ENCODE assay signal across 26 mouse cellular contexts in genomic region chr8:86852491-86852890, GRCm38 (mm10). TPM values are rescaled to one million over a fixed set of nuclear protein-coding genes. Genes with fewer than 3 reads are reported as not detected.
DNase-seq lines count a peak whose midpoint lies in the region; ATAC-seq and TF ChIP-seq lines count a peak whose summit lies in the region.
"Had no signal": no experiment of that assay in that cellular context is flagged by ENCODE, and none has a peak within 500 bp of the region (broad histone marks: within the 10 kb centered on the region; RNA-seq: fewer than 3 reads in every experiment).

No protein-coding gene starts in this region.

- H3K9me3 ChIP-seq in forebrain, embryonic 13.5 days (replicated peaks) = no peaks in the 10 kb centered on the region
- H3K9me3 ChIP-seq in forebrain, postnatal 0 days (ENCODE audit: low read length) = no peaks in the 10 kb centered on the region
- H3K9me3 ChIP-seq in heart, embryonic 13.5 days = no peaks in the 10 kb centered on the region
- H3K9me3 ChIP-seq in midbrain, embryonic 11.5 days (ENCODE audit: control insufficient read depth, low read length) = no peaks in the 10 kb centered on the region
- H3K9me3 ChIP-seq in midbrain, embryonic 15.5 days = no peaks in the 10 kb centered on the region
- H3K9me3 ChIP-seq: stomach, embryonic 15.5 days had no signal

- no peak for ATAC-seq in forebrain, embryonic 13.5 days
- ATAC-seq in forebrain, postnatal 0 days = no peak
- no peak for ATAC-seq in heart, embryonic 13.5 days (ENCODE audit: extremely low read depth, insufficient number of reproducible peaks, low FRiP score, low TSS enrichment)
- ATAC-seq in midbrain, embryonic 11.5 days (ENCODE audit: low FRiP score) = no peak
- ATAC-seq in midbrain, embryonic 15.5 days (replicated peaks) = no peak
- ATAC-seq: forebrain, embryonic 16.5 days; intestine, postnatal 0 days; Patski had no signal

- TF ChIP-seq CTCF in forebrain, postnatal 0 days (IDR thresholded peaks at IDR 0.05; ENCODE audit: low read depth) = no peak

- intact Hi-C loops in heart, postnatal 36 days (cut with DNase I) = no loop called here

- H3K9ac ChIP-seq in forebrain, embryonic 13.5 days = 0 out of 2 replicates have a peak overlapping the region, but pooled peaks have one; percentile 10
- H3K9ac ChIP-seq in forebrain, postnatal 0 days = no peak overlapping the region
- H3K9ac ChIP-seq in heart, embryonic 13.5 days = peak overlapping the region; percentile 65
- no peak overlapping the region for H3K9ac ChIP-seq in midbrain, embryonic 11.5 days (ENCODE audit: low read length)
- no peak overlapping the region for H3K9ac ChIP-seq in midbrain, embryonic 15.5 days
- H3K9ac ChIP-seq: liver, embryonic 14.5 days; stomach, embryonic 15.5 days had no signal

- H3K4me1 ChIP-seq in forebrain, embryonic 13.5 days = peaks cover 29% of the 10 kb centered on the region
- no peaks in the 10 kb centered on the region for H3K4me1 ChIP-seq in forebrain, postnatal 0 days (ENCODE audit: insufficient read depth)
- peaks cover 48% of the 10 kb centered on the region for H3K4me1 ChIP-seq in heart, embryonic 13.5 days
- peaks cover 25% of the 10 kb centered on the region for H3K4me1 ChIP-seq in midbrain, embryonic 11.5 days (ENCODE audit: control insufficient read depth, insufficient read depth, low read length)
- H3K4me1 ChIP-seq in midbrain, embryonic 15.5 days = peaks cover 10% of the 10 kb centered on the region
- H3K4me1 ChIP-seq: stomach, embryonic 15.5 days had no signal

- H3K27ac ChIP-seq in forebrain, embryonic 13.5 days = no peak overlapping the region
- H3K27ac ChIP-seq in forebrain, postnatal 0 days (ENCODE audit: low read depth, low read length) = no peak overlapping the region
- peak overlapping the region; percentile 58 for H3K27ac ChIP-seq in heart, embryonic 13.5 days (replicated peaks)
- H3K27ac ChIP-seq in midbrain, embryonic 11.5 days (ENCODE audit: low read depth, low read length) = no peak overlapping the region
- no peak overlapping the region for H3K27ac ChIP-seq in midbrain, embryonic 15.5 days
- H3K27ac ChIP-seq: liver, embryonic 14.5 days; macrophage; stomach, embryonic 15.5 days had no signal

- DNase-seq in forebrain, postnatal 0 days = no peak
- DNase-seq in heart, postnatal 36 days = no peak
- DNase-seq in midbrain, embryonic 11.5 days (ENCODE audit: low spot score, missing footprints) = peak; percentile 78
- no peak for DNase-seq in thymus, postnatal 36 days
- DNase-seq: adrenal gland, postnatal 10 days; cerebellum, adult 11 months; cerebellum, adult 9-10 months; cerebellum, postnatal 36 days; gastrocnemius, postnatal 14 days; heart, adult 11 months; kidney, adult 9 months; kidney, postnatal 10 days; layer of hippocampus, postnatal 36 days; left cerebral cortex, postnatal 4 days; lung, adult 2 months; lung, postnatal 10 days; right cerebral cortex, postnatal 25 days had no signal

- H3K4me3 ChIP-seq in forebrain, embryonic 13.5 days = no peak overlapping the region
- no peak overlapping the region for H3K4me3 ChIP-seq in forebrain, postnatal 0 days (ENCODE audit: low read depth, low read length)
- no peak overlapping the region for H3K4me3 ChIP-seq in heart, embryonic 13.5 days
- H3K4me3 ChIP-seq in midbrain, embryonic 11.5 days (ENCODE audit: low read depth, low read length) = no peak overlapping the region
- no peak overlapping the region for H3K4me3 ChIP-seq in midbrain, embryonic 15.5 days
- H3K4me3 ChIP-seq: stomach, embryonic 15.5 days had no signal

- H3K4me2 ChIP-seq in forebrain, embryonic 13.5 days = no peak overlapping the region
- H3K4me2 ChIP-seq in forebrain, postnatal 0 days (ENCODE audit: low read depth) = no peak overlapping the region
- no peak overlapping the region for H3K4me2 ChIP-seq in heart, embryonic 13.5 days
- no peak overlapping the region for H3K4me2 ChIP-seq in midbrain, embryonic 11.5 days
- no peak overlapping the region for H3K4me2 ChIP-seq in midbrain, embryonic 15.5 days
- H3K4me2 ChIP-seq: stomach, embryonic 15.5 days had no signal

- peaks cover 31% of the 10 kb centered on the region for H3K36me3 ChIP-seq in forebrain, embryonic 13.5 days (ENCODE audit: poor library complexity, severe bottlenecking)
- H3K36me3 ChIP-seq in forebrain, postnatal 0 days (ENCODE audit: insufficient read depth) = peaks cover 16% of the 10 kb centered on the region
- H3K36me3 ChIP-seq in heart, embryonic 13.5 days = peaks cover 43% of the 10 kb centered on the region
- H3K36me3 ChIP-seq in midbrain, embryonic 11.5 days (ENCODE audit: control insufficient read depth, insufficient read depth, low read length) = peaks cover 8% of the 10 kb centered on the region
- peaks cover 4% of the 10 kb centered on the region for H3K36me3 ChIP-seq in midbrain, embryonic 15.5 days (replicated peaks)
- H3K36me3 ChIP-seq: stomach, embryonic 15.5 days had no signal

- H3K27me3 ChIP-seq in forebrain, embryonic 13.5 days = no peaks in the 10 kb centered on the region
- no peaks in the 10 kb centered on the region for H3K27me3 ChIP-seq in forebrain, postnatal 0 days (ENCODE audit: insufficient read depth, low read length)
- H3K27me3 ChIP-seq in heart, embryonic 13.5 days (replicated peaks) = no peaks in the 10 kb centered on the region
- H3K27me3 ChIP-seq in midbrain, embryonic 11.5 days (ENCODE audit: control insufficient read depth, insufficient read depth, low read length) = no peaks in the 10 kb centered on the region
- H3K27me3 ChIP-seq in midbrain, embryonic 15.5 days (replicated peaks) = no peaks in the 10 kb centered on the region
- H3K27me3 ChIP-seq: Patski; stomach, embryonic 15.5 days had no signal

- WGBS in forebrain, embryonic 13.5 days = 90% methylated on average over 3 of the region's 3 CpGs
- 94% methylated on average over 3 of the region's 3 CpGs for whole genome bisulfite sequencing in forebrain, postnatal 0 days
- 87% methylated on average over 3 of the region's 3 CpGs for WGBS in heart, embryonic 13.5 days
- WGBS in midbrain, embryonic 11.5 days = 93% methylated on average over 3 of the region's 3 CpGs
- WGBS in midbrain, embryonic 15.5 days = 93% methylated on average over 3 of the region's 3 CpGs

RNA-seq across cellular contexts. Expression of gene N4bp1, which starts 32.6 kb away (rescaled TPM):
- polyA plus RNA-seq in forebrain, embryonic 13.5 days (2015; fragmentation: Nextera tagmentation; extraction: Ambion mirVana) = 9.8 and 10.9 TPM in 2 replicates
- total RNA-seq in forebrain, postnatal 0 days (2014; rRNA removed) = 14.8 and 19.4 TPM in 2 replicates
- polyA plus RNA-seq in forebrain, postnatal 0 days (2015; fragmentation: Nextera tagmentation; extraction: Ambion mirVana) = 3.0 and 4.5 TPM in 2 replicates
- 6.2 and 6.7 TPM in 2 replicates for polyA plus RNA-seq in heart, embryonic 13.5 days (2015; fragmentation: Nextera tagmentation; extraction: Ambion mirVana)
- total RNA-seq in heart, postnatal 36 days (2021) = 10 to 100 TPM; 16.9 to 17.5 TPM
- polyA plus RNA-seq in midbrain, embryonic 11.5 days (2014; fragmentation: Nextera tagmentation; extraction: Ambion mirVana) = 10.2 and 10.8 TPM in 2 replicates
- polyA plus RNA-seq in midbrain, embryonic 15.5 days (2015; fragmentation: Nextera tagmentation; extraction: Ambion mirVana) = 11.4 and 11.8 TPM in 2 replicates

Comparison
In these comparisons a context has a peak if more than half of its experiments do, and no peak if none do; other contexts are left out.
1. H3K9ac ChIP-seq: peak in forebrain, embryonic 13.5 days (single experiment) and heart, embryonic 13.5 days (single experiment); none in forebrain, postnatal 0 days (single experiment), midbrain, embryonic 11.5 days (single experiment) and midbrain, embryonic 15.5 days (single experiment).